Mouse (Mus musculus) hindbrain, embryonic 16.5 days (tissue): ENCODE results near the gene Itpr1. TPM values are rescaled to one million over a fixed set of nuclear protein-coding genes. Genes with fewer than 3 reads are reported as not detected.

Source experiments
- ATAC-seq: fragments of 200-750 bp; cut with Nextera tagmentation; 2 replicates; pipeline ENCODE4 v1.8.0; 2017; ENCODE audit warnings: moderate TSS enrichment, moderate library complexity
- H3K27ac ChIP-seq: fragments of 300-500 bp; sonication (generic); 2 replicates; pipeline ENCODE4 v1.5.1; 2014; ENCODE audit warnings: low read depth, mild to moderate bottlenecking, control low read depth, low read length, moderate library complexity
- H3K27me3 ChIP-seq: fragments of 300-500 bp; sonication (generic); replicated peaks from 2 replicates; pipeline ENCODE4 v1.6.1; 2014; ENCODE audit warnings: low read length; ENCODE audit not compliant: control insufficient read depth, insufficient read depth
- H3K36me3 ChIP-seq: fragments of 300-500 bp; sonication (generic); 2 replicates; pipeline ENCODE4 v1.6.1; 2014; ENCODE audit warnings: mild to moderate bottlenecking, low read length, moderate library complexity, mixed read lengths; ENCODE audit not compliant: control insufficient read depth, insufficient read depth
- H3K4me1 ChIP-seq: fragments of 300-500 bp; sonication (generic); 2 replicates; pipeline ENCODE4 v1.6.1; 2014; ENCODE audit warnings: low read depth, low read length; ENCODE audit not compliant: control insufficient read depth, insufficient read depth
- H3K4me2 ChIP-seq: fragments of 300-500 bp; sonication (generic); 2 replicates; pipeline ENCODE4 v1.6.1; 2014; ENCODE audit warnings: mild to moderate bottlenecking, low read length, control low read depth, moderate library complexity
- H3K4me3 ChIP-seq: fragments of 300-500 bp; sonication (generic); 2 replicates; pipeline ENCODE4 v1.5.1; 2014; ENCODE audit warnings: mild to moderate bottlenecking, low read length, control low read depth, moderate library complexity
- H3K9ac ChIP-seq: fragments of 300-500 bp; sonication (generic); 2 replicates; pipeline ENCODE4 v1.6.1; 2014; ENCODE audit warnings: low read depth, mild to moderate bottlenecking, control low read depth, low read length, moderate library complexity
- H3K9me3 ChIP-seq: fragments of 300-500 bp; sonication (generic); 2 replicates; pipeline ENCODE4 v1.6.1; 2014; ENCODE audit warnings: mild to moderate bottlenecking, low read length, moderate library complexity; ENCODE audit not compliant: control insufficient read depth
- WGBS: fragments of 180-500 bp; shearing (Covaris S2); extraction: QIAGEN DNeasy Blood & Tissue Kit; methylation state at CpG from one replicate; pipeline ENCODE4 v1.1.7; 2014; 5-methylcytosine and 5-hydroxymethylcytosine counted together
- polyA plus RNA-seq: library from polyadenylated mRNA; unstranded; fragments of >200 nt; fragmentation: Nextera tagmentation; extraction: Ambion mirVana; gene quantifications from 2 replicates; pipeline ENCODE4 v1.2.1, GENCODE M21; 2015

Gene Itpr1
- polyA plus RNA-seq, 1 experiment from 2014 or later: 5.6 TPM

- WGBS: 4% methylated on average over 49 of the region's 49 CpGs
- Histone ChIP-seq H3K4me1 (peaks cover 6% of the 10 kb centered on the region), H3K4me3 (peak within 1 kb of the TSS; percentile 84), H3K36me3 (no peaks in the 10 kb centered on the region), H3K4me2 (peak within 1 kb of the TSS; percentile 94), H3K27ac (no peak within 1 kb of the TSS), H3K9me3 (no peaks in the 10 kb centered on the region), H3K9ac (peak within 1 kb of the TSS; percentile 81), H3K27me3 (0 out of 2 replicates have a peak, but pooled peaks cover 2% of the 10 kb centered on the region)
- ATAC-seq: peak; percentile 97
Observed at GRCm38 (mm10) chr6:108184847-108185684, 27.8 kb upstream of the Itpr1 start, which contains the start of gene Sumf1. Sumf1 (minus strand) TSS chr6:108185582.

GRCm38 (mm10) chr6:108185685-108186009, 27.2 kb upstream of the Itpr1 start:
- no peaks in the 10 kb centered on the region for H3K9me3 ChIP-seq
- H3K4me1 ChIP-seq: peaks cover 6% of the 10 kb centered on the region
- no peaks in the 10 kb centered on the region for H3K36me3 ChIP-seq
- peak overlapping the region; percentile 81 for H3K9ac ChIP-seq
- 0 out of 2 replicates have a peak, but pooled peaks cover 2% of the 10 kb centered on the region for H3K27me3 ChIP-seq
- 11% methylated on average over 4 of the region's 4 CpGs for WGBS
- H3K27ac ChIP-seq: no peak overlapping the region
- peak overlapping the region; percentile 94 for H3K4me2 ChIP-seq
- no peak; the same call in 1 of the 2 replicates for ATAC-seq
- H3K4me3 ChIP-seq: peak overlapping the region; percentile 84

GRCm38 (mm10) chr6:108190690-108191089, 22.2 kb upstream of the Itpr1 start:
- no peak overlapping the region for H3K4me2 ChIP-seq
- no peak overlapping the region for H3K4me3 ChIP-seq
- no peak overlapping the region for H3K9ac ChIP-seq
- WGBS: 94% methylated on average over 1 of the region's 1 CpGs
- no peak for ATAC-seq
- H3K27ac ChIP-seq: no peak overlapping the region
- H3K36me3 ChIP-seq: no peaks in the 10 kb centered on the region
- H3K4me1 ChIP-seq: no peaks in the 10 kb centered on the region
- 0 out of 2 replicates have a peak, but pooled peaks cover 2% of the 10 kb centered on the region for H3K27me3 ChIP-seq
- no peaks in the 10 kb centered on the region for H3K9me3 ChIP-seq

GRCm38 (mm10) chr6:108192632-108193031, 20.3 kb upstream of the Itpr1 start:
- WGBS: 60% methylated on average over 4 of the region's 4 CpGs
- H3K27me3 ChIP-seq: 0 out of 2 replicates have a peak, but pooled peaks cover 2% of the 10 kb centered on the region
- no peaks in the 10 kb centered on the region for H3K4me1 ChIP-seq
- no peak overlapping the region for H3K27ac ChIP-seq
- H3K36me3 ChIP-seq: no peaks in the 10 kb centered on the region
- no peak for ATAC-seq
- H3K4me2 ChIP-seq: no peak overlapping the region
- H3K9me3 ChIP-seq: no peaks in the 10 kb centered on the region
- H3K4me3 ChIP-seq: no peak overlapping the region
- no peak overlapping the region for H3K9ac ChIP-seq

DNA sequence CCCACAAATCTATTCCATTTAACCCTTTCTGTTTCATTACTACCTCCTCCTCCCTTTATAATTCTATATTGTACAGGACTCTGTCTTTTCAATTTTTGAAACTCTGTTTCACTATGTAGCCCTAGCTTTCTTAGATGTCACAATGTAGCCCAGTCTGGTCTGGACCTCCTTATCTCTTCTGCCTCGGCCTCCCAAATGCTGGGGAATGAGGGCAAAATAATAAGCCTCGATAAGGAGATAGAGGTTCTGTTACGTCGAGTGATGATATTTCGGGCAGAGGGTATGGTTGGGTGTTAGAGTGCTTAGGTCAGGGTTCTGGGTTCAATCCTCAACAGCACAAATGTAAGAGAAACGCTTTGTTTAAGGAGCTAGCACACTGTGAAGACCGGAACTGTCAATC, 16.2 kb upstream of the Itpr1 start:
- H3K9me3 ChIP-seq: no peaks in the 10 kb centered on the region
- no peak for ATAC-seq
- H3K4me3 ChIP-seq: no peak overlapping the region
- no peaks in the 10 kb centered on the region for H3K4me1 ChIP-seq
- 86% methylated on average over 7 of the region's 7 CpGs for WGBS
- no peaks in the 10 kb centered on the region for H3K36me3 ChIP-seq
- no peak overlapping the region for H3K4me2 ChIP-seq
- H3K27ac ChIP-seq: no peak overlapping the region
- no peak overlapping the region for H3K9ac ChIP-seq
- H3K27me3 ChIP-seq: no peaks in the 10 kb centered on the region

- ATAC-seq: no peak
- no peaks in the 10 kb centered on the region for H3K9me3 ChIP-seq
- WGBS: 84% methylated on average over 4 of the region's 4 CpGs
Observed at GRCm38 (mm10) chr6:108197117-108197516, 15.8 kb upstream of the Itpr1 start.

DNA sequence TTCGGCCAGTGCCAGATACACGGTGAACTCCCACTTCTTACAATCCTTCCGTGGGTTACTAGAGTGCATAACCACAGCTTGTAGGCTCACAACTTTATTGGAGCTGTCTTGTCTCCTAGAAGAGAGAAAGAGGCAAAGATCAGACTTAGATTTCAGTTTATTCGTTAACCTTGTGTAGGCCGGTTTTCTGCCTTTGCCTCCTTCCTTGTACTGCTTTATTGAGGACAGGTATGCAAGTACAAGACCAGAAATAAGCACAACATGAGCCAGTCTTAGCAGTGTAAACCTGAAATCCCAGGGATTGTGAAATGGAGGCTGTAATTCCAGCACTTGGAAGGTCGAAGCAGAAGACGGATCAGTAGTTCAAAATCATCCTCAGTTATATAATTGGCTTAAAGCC, 14.6 kb upstream of the Itpr1 start:
- Histone ChIP-seq H3K27me3 (no peaks in the 10 kb centered on the region), H3K27ac (no peak overlapping the region), H3K36me3 (no peaks in the 10 kb centered on the region), H3K4me1 (no peaks in the 10 kb centered on the region), H3K9me3 (no peaks in the 10 kb centered on the region), H3K9ac (no peak overlapping the region), H3K4me2 (no peak overlapping the region), H3K4me3 (no peak overlapping the region)
- ATAC-seq: no peak
- WGBS: 88% methylated on average over 7 of the region's 7 CpGs

More at GRCm38 (mm10) chr6:108197117-108197516, 15.8 kb upstream of the Itpr1 start:
- Histone ChIP-seq H3K4me3 (no peak overlapping the region), H3K4me1 (no peaks in the 10 kb centered on the region), H3K36me3 (no peaks in the 10 kb centered on the region), H3K9ac (no peak overlapping the region), H3K27me3 (no peaks in the 10 kb centered on the region), H3K4me2 (no peak overlapping the region), H3K27ac (no peak overlapping the region)

DNA sequence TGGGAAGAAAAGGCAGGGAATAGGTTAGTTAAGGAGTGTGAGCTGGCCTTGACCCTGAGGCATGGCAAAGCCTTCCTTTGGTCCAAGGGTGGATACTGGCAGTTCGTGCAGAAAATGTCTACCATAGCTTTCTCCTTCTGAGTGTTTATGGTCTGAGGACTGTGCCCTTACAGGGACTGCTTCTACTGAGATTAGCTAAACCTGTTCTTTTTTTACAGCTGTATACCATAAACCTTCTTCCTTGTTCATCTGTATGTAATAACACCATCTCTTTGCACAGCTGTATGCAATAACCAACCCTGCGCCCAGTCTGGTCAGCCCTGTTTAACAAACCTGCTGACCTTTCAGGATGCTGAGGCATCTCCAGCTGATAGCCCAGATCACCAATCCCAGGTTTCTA, 8.6 kb upstream of the Itpr1 start:
- Histone ChIP-seq H3K9ac (no peak overlapping the region), H3K36me3 (no peaks in the 10 kb centered on the region), H3K4me2 (no peak overlapping the region), H3K4me1 (no peaks in the 10 kb centered on the region), H3K4me3 (no peak overlapping the region), H3K27me3 (no peaks in the 10 kb centered on the region), H3K9me3 (no peaks in the 10 kb centered on the region), H3K27ac (no peak overlapping the region)
- WGBS: 90% methylated on average over 2 of the region's 2 CpGs
- no peak for ATAC-seq

DNA sequence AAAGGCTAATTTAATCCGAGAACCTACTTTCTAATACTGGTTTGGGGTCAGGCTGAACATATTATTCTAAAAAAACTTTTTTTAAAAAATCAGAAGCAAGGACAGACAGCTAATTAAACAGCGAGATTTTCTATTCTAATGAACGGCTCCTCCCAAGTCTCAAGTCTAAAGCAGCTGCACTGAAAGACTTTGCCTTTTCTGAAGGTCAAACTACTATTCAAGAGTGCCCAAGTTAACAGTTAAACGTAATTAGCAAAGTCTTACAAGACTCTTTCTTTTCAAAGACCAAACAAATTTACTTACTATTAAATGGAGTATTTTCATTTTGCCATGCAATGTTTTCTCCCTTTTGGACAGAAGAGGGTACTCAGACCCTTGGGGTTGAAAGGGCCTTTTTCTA, 6.8 kb upstream of the Itpr1 start:
- Histone ChIP-seq H3K4me1 (no peaks in the 10 kb centered on the region), H3K36me3 (no peaks in the 10 kb centered on the region), H3K4me3 (no peak overlapping the region), H3K9me3 (no peaks in the 10 kb centered on the region), H3K4me2 (no peak overlapping the region), H3K27me3 (no peaks in the 10 kb centered on the region), H3K27ac (no peak overlapping the region), H3K9ac (no peak overlapping the region)
- no peak for ATAC-seq
- WGBS: 78% methylated on average over 4 of the region's 4 CpGs
